Mouse (Mus musculus) liver, embryonic 11.5 days (tissue): ENCODE data around the gene Cryzl1. TPM values are rescaled to one million over a fixed set of nuclear protein-coding genes. Genes with fewer than 3 reads are reported as not detected.

Experiments used
- ATAC-seq: fragments of 200-750 bp; cut with Nextera tagmentation; replicated peaks from 2 replicates; pipeline ENCODE4 v1.8.0; 2017; ENCODE audit warnings: moderate number of reproducible peaks, mild to moderate bottlenecking, moderate TSS enrichment, moderate library complexity; ENCODE audit not compliant: low FRiP score
- DNase-seq: peaks from one replicate; pipeline ENCODE4 v3.0.0-alpha.2; 2017; ENCODE audit warnings: low spot score
- H3K27ac ChIP-seq: fragments of 300-500 bp; sonication (generic); 2 replicates; pipeline ENCODE4 v1.5.1; 2014; ENCODE audit warnings: mild to moderate bottlenecking, low read depth, low read length, control low read depth
- H3K27me3 ChIP-seq: fragments of 300-500 bp; sonication (generic); replicated peaks from 2 replicates; pipeline ENCODE4 v1.6.1; 2014; ENCODE audit warnings: low read length, mixed read lengths; ENCODE audit not compliant: control insufficient read depth, insufficient read depth
- H3K36me3 ChIP-seq: fragments of 300-500 bp; sonication (generic); 2 replicates; pipeline ENCODE4 v1.6.1; 2014; ENCODE audit warnings: mild to moderate bottlenecking, low read length, moderate library complexity, mixed read lengths; ENCODE audit not compliant: control insufficient read depth, insufficient read depth
- H3K4me1 ChIP-seq: fragments of 300-500 bp; sonication (generic); replicated peaks from 2 replicates; pipeline ENCODE4 v1.6.1; 2014; ENCODE audit warnings: low read length, mixed read lengths; ENCODE audit not compliant: control insufficient read depth, insufficient read depth
- H3K4me2 ChIP-seq: fragments of 300-500 bp; sonication (generic); 2 replicates; pipeline ENCODE4 v1.6.1; 2014; ENCODE audit warnings: mild to moderate bottlenecking, control low read depth, moderate library complexity
- H3K4me3 ChIP-seq: fragments of 300-500 bp; sonication (generic); 2 replicates; pipeline ENCODE4 v1.5.1; 2014; ENCODE audit warnings: low read depth, low read length, control low read depth
- H3K9ac ChIP-seq: fragments of 300-500 bp; sonication (generic); 2 replicates; pipeline ENCODE4 v1.6.1; 2014; ENCODE audit warnings: low read depth, low read length, control low read depth
- H3K9me3 ChIP-seq: fragments of 300-500 bp; sonication (generic); 2 replicates; pipeline ENCODE4 v1.6.1; 2016; ENCODE audit warnings: low read length, inconsistent platforms, mixed read lengths; ENCODE audit not compliant: control insufficient read depth
- WGBS: fragments of 180-500 bp; shearing (Covaris S2); extraction: QIAGEN DNeasy Blood & Tissue Kit; methylation state at CpG from one replicate; pipeline ENCODE4 v1.1.7; 2014; 5-methylcytosine and 5-hydroxymethylcytosine counted together
- polyA plus RNA-seq: library from polyadenylated mRNA; unstranded; fragments of >200 nt; fragmentation: Nextera tagmentation; extraction: Ambion mirVana; gene quantifications from 2 replicates; pipeline ENCODE4 v1.2.1, GENCODE M21; 2014

Gene Cryzl1
- polyA plus RNA-seq, 1 experiment from 2014 or later, result 56.4 TPM

DNA sequence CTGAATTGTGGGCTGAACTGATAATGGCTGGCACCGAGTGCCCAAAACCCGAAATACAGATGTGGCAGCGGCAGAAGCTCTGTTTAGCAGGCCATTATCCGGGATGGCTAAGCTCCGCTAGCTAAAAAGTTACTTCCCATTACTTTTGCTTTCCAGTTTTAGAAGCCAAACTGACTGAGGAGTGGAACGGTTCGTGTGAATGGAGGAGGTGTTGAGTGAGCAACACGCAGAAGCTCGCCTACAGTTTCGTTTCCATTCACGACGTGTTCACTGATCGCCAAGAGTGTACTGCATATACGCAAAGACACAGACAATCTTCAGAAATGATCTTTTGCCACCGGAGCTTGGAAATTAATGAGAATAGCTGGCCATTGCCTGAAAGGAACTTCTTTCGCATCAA lies 66.4 kb downstream of the Cryzl1 start:
- Histone ChIP-seq H3K4me1 (no peaks in the 10 kb centered on the region), H3K36me3 (peaks cover 71% of the 10 kb centered on the region), H3K27ac (no peak overlapping the region), H3K27me3 (no peaks in the 10 kb centered on the region), H3K9ac (no peak overlapping the region), H3K4me3 (no peak overlapping the region), H3K4me2 (no peak overlapping the region), H3K9me3 (no peaks in the 10 kb centered on the region)
- DNase-seq (no peak), ATAC-seq (no peak)
- 96% methylated on average over 16 of the region's 16 CpGs for WGBS

DNA sequence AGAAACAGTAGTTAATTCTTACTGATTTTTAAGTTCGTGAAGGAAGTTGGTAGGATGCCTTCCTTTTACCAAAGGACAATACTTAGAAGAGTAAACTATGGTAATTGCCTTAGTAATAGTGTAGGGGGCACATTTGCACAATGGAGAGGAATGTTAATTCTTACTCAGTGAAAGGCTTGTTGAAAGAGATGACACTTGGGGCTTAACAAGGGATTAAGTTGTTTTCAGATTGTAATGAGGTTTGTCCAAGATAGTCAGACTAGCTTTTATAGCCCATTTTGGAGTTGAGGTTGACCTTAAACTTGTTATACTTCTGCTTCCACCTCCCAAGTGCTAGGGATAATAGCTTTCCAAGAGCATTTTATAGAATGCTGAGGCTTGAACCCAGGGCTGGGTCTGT lies 67.4 kb downstream of the Cryzl1 start:
- H3K27ac ChIP-seq, result no peak overlapping the region
- WGBS, result 82% methylated on average over 1 of the region's 1 CpGs
- ATAC-seq, result no peak

DNA sequence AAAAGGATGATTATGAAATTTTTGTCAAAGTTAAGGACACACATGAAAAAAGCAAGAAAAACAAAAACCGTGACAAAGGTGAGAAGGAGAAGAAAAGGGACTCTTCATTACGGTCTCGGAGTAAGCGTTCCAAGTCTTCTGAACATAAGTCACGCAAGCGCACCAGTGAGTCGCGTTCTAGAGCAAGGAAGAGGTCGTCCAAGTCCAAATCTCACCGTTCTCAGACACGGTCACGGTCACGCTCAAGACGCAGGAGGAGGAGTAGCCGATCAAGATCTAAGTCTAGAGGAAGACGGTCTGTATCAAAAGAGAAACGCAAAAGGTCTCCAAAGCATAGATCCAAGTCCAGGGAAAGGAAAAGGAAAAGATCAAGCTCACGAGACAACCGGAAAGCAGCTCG lies 69.0 kb downstream of the Cryzl1 start:
- Histone ChIP-seq H3K4me3 (no peak overlapping the region), H3K4me2 (no peak overlapping the region), H3K9ac (no peak overlapping the region), H3K27me3 (no peaks in the 10 kb centered on the region), H3K4me1 (no peaks in the 10 kb centered on the region), H3K9me3 (no peaks in the 10 kb centered on the region), H3K27ac (no peak overlapping the region), H3K36me3 (peaks cover 75% of the 10 kb centered on the region)
- no peak for ATAC-seq
- WGBS, result 96% methylated on average over 20 of the region's 20 CpGs
- no peak for DNase-seq

More for the DNA sequence above, 67.4 kb downstream of the Cryzl1 start:
- H3K36me3 ChIP-seq, result peaks cover 73% of the 10 kb centered on the region
- H3K4me2 ChIP-seq, result no peak overlapping the region
- no peak for DNase-seq
- no peaks in the 10 kb centered on the region for H3K4me1 ChIP-seq
- H3K9me3 ChIP-seq, result no peaks in the 10 kb centered on the region
- no peak overlapping the region for H3K4me3 ChIP-seq
- no peak overlapping the region for H3K9ac ChIP-seq
- H3K27me3 ChIP-seq, result no peaks in the 10 kb centered on the region

DNA sequence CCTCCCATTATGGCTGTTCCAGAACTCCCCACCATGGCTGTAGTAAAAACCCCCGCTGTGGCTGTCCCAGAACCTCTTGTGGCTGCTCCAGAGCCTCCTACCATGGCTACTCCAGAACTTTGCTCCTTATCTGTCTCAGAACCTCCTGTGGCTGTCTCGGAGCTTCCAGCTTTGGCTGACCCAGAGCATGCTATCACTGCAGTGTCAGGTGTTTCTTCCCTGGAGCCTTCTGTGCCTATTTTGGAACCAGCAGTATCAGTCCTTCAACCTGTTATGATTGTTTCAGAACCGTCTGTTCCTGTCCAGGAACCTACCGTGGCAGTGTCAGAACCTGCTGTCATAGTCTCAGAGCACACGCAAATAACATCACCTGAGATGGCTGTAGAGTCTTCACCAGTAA lies 70.3 kb downstream of the Cryzl1 start:
- Histone ChIP-seq H3K9me3 (no peaks in the 10 kb centered on the region), H3K27me3 (no peaks in the 10 kb centered on the region), H3K36me3 (peaks cover 73% of the 10 kb centered on the region), H3K4me3 (no peak overlapping the region), H3K4me1 (no peaks in the 10 kb centered on the region), H3K9ac (no peak overlapping the region), H3K27ac (no peak overlapping the region), H3K4me2 (no peak overlapping the region)
- ATAC-seq (no peak), DNase-seq (no peak)
- WGBS, result 92% methylated on average over 5 of the region's 5 CpGs

DNA sequence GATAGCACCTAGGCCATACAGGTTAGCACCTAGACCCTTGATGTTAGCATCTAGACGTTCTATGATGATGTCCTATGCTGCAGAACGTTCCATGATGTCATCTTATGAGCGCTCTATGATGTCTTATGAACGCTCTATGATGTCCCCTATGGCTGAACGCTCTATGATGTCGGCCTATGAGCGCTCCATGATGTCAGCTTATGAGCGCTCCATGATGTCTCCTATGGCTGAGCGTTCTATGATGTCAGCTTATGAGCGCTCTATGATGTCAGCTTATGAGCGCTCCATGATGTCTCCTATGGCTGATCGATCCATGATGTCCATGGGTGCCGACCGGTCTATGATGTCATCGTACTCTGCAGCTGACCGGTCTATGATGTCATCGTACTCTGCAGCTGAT lies 71.5 kb downstream of the Cryzl1 start:
- no peak overlapping the region for H3K4me3 ChIP-seq
- DNase-seq, result no peak
- H3K36me3 ChIP-seq, result peaks cover 73% of the 10 kb centered on the region
- H3K27ac ChIP-seq, result no peak overlapping the region
- no peaks in the 10 kb centered on the region for H3K27me3 ChIP-seq
- H3K4me1 ChIP-seq, result 0 out of 2 replicates have a peak, but pooled peaks cover under 1% of the 10 kb centered on the region
- no peak overlapping the region for H3K9ac ChIP-seq
- ATAC-seq, result no peak
- no peak overlapping the region for H3K4me2 ChIP-seq
- H3K9me3 ChIP-seq, result no peaks in the 10 kb centered on the region
- 97% methylated on average over 17 of the region's 17 CpGs for WGBS

DNA sequence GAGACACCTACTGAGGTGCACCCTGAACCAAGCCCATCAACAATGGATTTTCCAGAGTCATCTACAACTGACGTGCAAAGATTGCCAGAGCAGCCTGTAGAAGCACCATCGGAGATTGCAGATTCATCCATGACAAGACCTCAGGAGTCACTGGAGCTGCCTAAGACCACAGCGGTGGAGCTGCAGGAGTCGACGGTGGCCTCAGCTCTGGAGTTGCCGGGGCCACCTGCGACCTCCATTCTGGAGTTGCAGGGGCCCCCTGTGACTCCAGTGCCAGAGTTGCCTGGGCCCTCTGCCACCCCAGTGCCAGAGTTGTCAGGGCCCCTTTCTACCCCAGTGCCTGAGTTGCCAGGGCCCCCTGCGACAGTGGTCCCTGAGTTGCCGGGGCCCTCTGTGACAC lies 73.5 kb downstream of the Cryzl1 start:
- H3K27ac ChIP-seq, result no peak overlapping the region
- peaks cover 79% of the 10 kb centered on the region for H3K36me3 ChIP-seq
- peaks cover 4% of the 10 kb centered on the region; the same call in 1 of the 2 replicates for H3K4me1 ChIP-seq
- WGBS, result 94% methylated on average over 9 of the region's 9 CpGs
- H3K9ac ChIP-seq, result no peak overlapping the region
- ATAC-seq (no peak), DNase-seq (no peak)
- no peaks in the 10 kb centered on the region for H3K27me3 ChIP-seq
- no peak overlapping the region for H3K4me3 ChIP-seq
- H3K9me3 ChIP-seq, result no peaks in the 10 kb centered on the region
- H3K4me2 ChIP-seq, result no peak overlapping the region

DNA sequence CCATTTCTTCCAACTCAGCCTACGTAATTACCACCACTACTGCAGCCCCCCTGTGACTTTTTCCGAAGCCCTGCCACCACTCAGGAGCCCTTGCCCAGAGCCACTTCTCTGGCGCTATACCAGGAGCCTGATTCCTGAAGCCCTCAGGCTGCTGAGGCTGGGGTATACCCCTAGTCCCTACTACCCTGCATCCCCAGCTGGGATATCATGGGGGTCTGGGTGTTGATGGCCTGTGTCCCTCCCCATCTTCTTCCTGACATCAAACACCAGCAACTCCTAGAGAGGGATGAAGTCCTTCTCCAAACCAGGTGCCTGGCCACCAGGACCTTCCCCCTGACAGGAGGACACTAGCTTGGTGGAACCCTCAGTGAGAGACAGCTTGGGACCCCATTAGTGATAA lies 76.6 kb downstream of the Cryzl1 start:
- H3K4me2 ChIP-seq, result no peak overlapping the region
- H3K36me3 ChIP-seq, result peaks cover 48% of the 10 kb centered on the region
- WGBS, result 97% methylated on average over 3 of the region's 3 CpGs
- H3K27ac ChIP-seq, result no peak overlapping the region
- H3K9me3 ChIP-seq, result no peaks in the 10 kb centered on the region
- no peak overlapping the region for H3K4me3 ChIP-seq
- no peak for ATAC-seq
- H3K27me3 ChIP-seq, result no peaks in the 10 kb centered on the region
- no peak overlapping the region for H3K9ac ChIP-seq
- DNase-seq, result no peak
- peaks cover 10% of the 10 kb centered on the region for H3K4me1 ChIP-seq

DNA sequence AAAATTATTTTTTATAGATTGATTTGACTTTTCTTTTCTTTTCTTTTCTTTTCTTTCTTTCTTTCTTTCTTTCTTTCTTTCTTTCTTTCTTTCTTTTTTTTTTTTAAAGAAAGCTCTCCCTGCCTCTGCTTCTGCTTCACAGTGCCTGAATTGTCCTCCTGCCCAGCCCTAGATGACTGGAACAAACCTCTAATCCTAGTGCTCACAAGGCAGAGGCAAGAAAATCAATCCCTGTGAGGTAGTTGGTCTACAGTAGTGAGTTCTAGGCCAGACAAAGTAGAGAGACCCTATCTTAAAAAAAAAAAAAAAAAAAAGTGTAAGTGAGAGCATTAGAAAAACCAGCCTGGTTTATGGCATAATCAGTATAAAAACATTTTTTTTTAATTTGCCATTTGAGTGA lies 79.0 kb downstream of the Cryzl1 start:
- Histone ChIP-seq H3K9me3 (no peaks in the 10 kb centered on the region), H3K36me3 (peaks cover 24% of the 10 kb centered on the region), H3K27ac (no peak overlapping the region), H3K27me3 (no peaks in the 10 kb centered on the region), H3K4me1 (peaks cover 13% of the 10 kb centered on the region), H3K4me3 (no peak overlapping the region), H3K9ac (no peak overlapping the region), H3K4me2 (peak overlapping the region; percentile 45)
- no peak for DNase-seq
- ATAC-seq, result no peak

DNA sequence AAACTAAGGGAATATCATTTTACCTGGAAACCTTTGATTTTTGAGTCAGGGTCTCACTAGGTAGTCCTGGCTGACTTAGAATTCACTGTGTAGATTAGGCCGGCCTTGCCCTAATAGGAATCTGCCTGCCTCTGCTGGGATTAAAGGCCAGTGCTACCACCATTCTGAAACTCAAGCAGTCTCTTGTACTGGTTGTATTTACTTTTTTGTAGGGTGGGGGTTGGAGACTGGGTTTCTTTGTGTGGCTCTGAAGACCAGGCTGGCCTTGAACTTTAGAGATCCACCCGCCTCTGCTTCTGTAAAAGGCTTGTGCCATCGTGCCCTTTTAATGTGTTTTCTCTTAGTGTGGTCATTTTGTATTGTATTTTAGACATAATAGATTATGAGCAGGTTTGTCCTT lies 79.5 kb downstream of the Cryzl1 start:
- peak overlapping the region; percentile 79 for H3K4me2 ChIP-seq
- H3K27ac ChIP-seq, result no peak overlapping the region
- H3K4me1 ChIP-seq, result peaks cover 18% of the 10 kb centered on the region
- peak overlapping the region; percentile 83 for H3K4me3 ChIP-seq
- no peaks in the 10 kb centered on the region for H3K9me3 ChIP-seq
- WGBS, result 42% methylated on average over 3 of the region's 3 CpGs
- H3K27me3 ChIP-seq, result no peaks in the 10 kb centered on the region
- DNase-seq (no peak), ATAC-seq (no peak)
- H3K36me3 ChIP-seq, result peaks cover 19% of the 10 kb centered on the region
- peak overlapping the region; percentile 53 for H3K9ac ChIP-seq
